8 mouse cellular contexts compared by ENCODE assay signal in genomic region chr9:44327064-44327711, GRCm38 (mm10). TPM values are rescaled to one million over a fixed set of nuclear protein-coding genes. Genes with fewer than 3 reads are reported as not detected.
A peak's percentile ranks its signal among the peaks of the same experiment; 100 is the strongest.
DNase-seq lines count a peak whose midpoint lies in the region; ATAC-seq and TF ChIP-seq lines count a peak whose summit lies in the region.

No protein-coding gene starts in this region.

- H3K9ac ChIP-seq in liver, embryonic 14.5 days (replicated peaks) = peak overlapping the region; percentile 78
- peak overlapping the region; percentile 86 for H3K9ac ChIP-seq in neural tube, embryonic 13.5 days

- peak; percentile 42; the same call in 1 of the 2 replicates for ATAC-seq in erythroblast, adult 5-6 weeks (replicated peaks; ENCODE audit: low FRiP score, poor library complexity, severe bottlenecking)
- ATAC-seq in liver, embryonic 14.5 days (ENCODE audit: insufficient read depth) = peak; percentile 49
- ATAC-seq in neural tube, embryonic 13.5 days (ENCODE audit: low read depth) = peak; percentile 57

- H3K9me3 ChIP-seq in hindbrain, embryonic 10.5 days = no peaks in the 10 kb centered on the region
- H3K9me3 ChIP-seq in liver, embryonic 14.5 days (ENCODE audit: control insufficient read depth, low read length) = no peaks in the 10 kb centered on the region
- H3K9me3 ChIP-seq in neural tube, embryonic 13.5 days = no peaks in the 10 kb centered on the region

- DNase-seq in spleen, adult 2 months (ENCODE audit: low read depth in 1 of 2, low spot score in 2 of 2) = no peak
- DNase-seq in spleen, adult 12 weeks (ENCODE audit: low spot score) = no peak
- DNase-seq in hindbrain, embryonic 10.5 days (ENCODE audit: low spot score) = no peak
- no peak for DNase-seq in liver, embryonic 14.5 days (ENCODE audit: low read depth in 3 of 3, low spot score in 3 of 3)
- DNase-seq in gastrocnemius, postnatal 10 days = no peak
- DNase-seq in cerebellum, adult 8-10 months = no peak

- peak overlapping the region; percentile 95 for H3K4me2 ChIP-seq in liver, embryonic 14.5 days (ENCODE audit: low read depth)
- H3K4me2 ChIP-seq in neural tube, embryonic 13.5 days = peak overlapping the region; percentile 66

- no peak for TF ChIP-seq EP300 in liver, embryonic 14.5 days (IDR thresholded peaks at IDR 0.05; ENCODE audit: low read depth)

- 2% methylated on average over 22 of the region's 22 CpGs for WGBS in spleen, adult 2 months
- WGBS in hindbrain, embryonic 10.5 days = under 1% methylated on average over 22 of the region's 22 CpGs
- 0% methylated on average over 22 of the region's 22 CpGs for WGBS in liver, embryonic 14.5 days (ENCODE audit: insufficient replicate concordance)
- WGBS in neural tube, embryonic 13.5 days = 2% methylated on average over 22 of the region's 22 CpGs

- H3K4me3 ChIP-seq in spleen, adult 2 months (ENCODE audit: extremely low read depth, insufficient read depth, insufficient read length) = peak overlapping the region; percentile 78
- H3K4me3 ChIP-seq in hindbrain, embryonic 10.5 days = peak overlapping the region; percentile 87
- H3K4me3 ChIP-seq in liver, embryonic 14.5 days (ENCODE audit: insufficient read depth in 1 of 2, low read depth in 2 of 2, low read length in 2 of 2) = peak overlapping the region; percentile 64 to 83
- peak overlapping the region; percentile 79 for H3K4me3 ChIP-seq in neural tube, embryonic 13.5 days

- H3K36me3 ChIP-seq in spleen, adult 2 months (ENCODE audit: control insufficient read depth, insufficient read depth, low read length) = 0 out of 2 replicates have a peak, but pooled peaks cover 4% of the 10 kb centered on the region
- peaks cover 44% of the 10 kb centered on the region for H3K36me3 ChIP-seq in hindbrain, embryonic 10.5 days
- H3K36me3 ChIP-seq in liver, embryonic 14.5 days (replicated peaks; ENCODE audit: control insufficient read depth, insufficient read depth, low read depth) = peaks cover 20% of the 10 kb centered on the region
- peaks cover 39% of the 10 kb centered on the region for H3K36me3 ChIP-seq in neural tube, embryonic 13.5 days

- TF ChIP-seq CTCF in spleen, adult 2 months (IDR thresholded peaks at IDR 0.05; ENCODE audit: extremely low read depth, insufficient read depth, insufficient read length, insufficient replicate concordance) = no peak
- 0 out of 2 replicates have a peak, but pooled peaks have one; percentile 5 for TF ChIP-seq CTCF in liver, embryonic 14.5 days (IDR thresholded peaks at IDR 0.05; ENCODE audit: low read depth)

- H3K27ac ChIP-seq in spleen, adult 2 months (ENCODE audit: insufficient read depth, low read length) = peak overlapping the region; percentile 52; the same call in 1 of the 2 replicates
- H3K27ac ChIP-seq in hindbrain, embryonic 10.5 days = peak overlapping the region; percentile 97
- peak overlapping the region; percentile 79 for H3K27ac ChIP-seq in liver, embryonic 14.5 days
- peak overlapping the region; percentile 91 for H3K27ac ChIP-seq in neural tube, embryonic 13.5 days (replicated peaks)

- no peak for TF ChIP-seq POLR2A in spleen, adult 2 months (IDR thresholded peaks at IDR 0.05; ENCODE audit: low read depth, low read length)

- no peaks in the 10 kb centered on the region for H3K27me3 ChIP-seq in spleen, adult 2 months (ENCODE audit: control insufficient read depth, insufficient read depth, low read length)
- no peaks in the 10 kb centered on the region for H3K27me3 ChIP-seq in hindbrain, embryonic 10.5 days (ENCODE audit: insufficient read depth, poor library complexity, severe bottlenecking)
- no peaks in the 10 kb centered on the region for H3K27me3 ChIP-seq in liver, embryonic 14.5 days (ENCODE audit: control insufficient read depth, insufficient read depth, low read length)
- H3K27me3 ChIP-seq in neural tube, embryonic 13.5 days = no peaks in the 10 kb centered on the region

- peaks cover 2% of the 10 kb centered on the region; the same call in 1 of the 2 replicates for H3K4me1 ChIP-seq in spleen, adult 2 months (ENCODE audit: control insufficient read depth, insufficient read depth, insufficient read length)
- H3K4me1 ChIP-seq in hindbrain, embryonic 10.5 days (replicated peaks) = peaks cover 19% of the 10 kb centered on the region
- H3K4me1 ChIP-seq in liver, embryonic 14.5 days (replicated peaks; ENCODE audit: control insufficient read depth in 2 of 2, insufficient read depth in 2 of 2, low read length in 1 of 2) = peaks cover 9 to 14% of the 10 kb centered on the region in 2 experiments; a peak in 3 of 4 replicates
- H3K4me1 ChIP-seq in neural tube, embryonic 13.5 days (replicated peaks) = peaks cover 18% of the 10 kb centered on the region

RNA-seq across cellular contexts. Expression of gene Dpagt1, which starts 1.4 kb away (rescaled TPM):
- 24.0 and 25.2 TPM in 2 replicates for polyA plus RNA-seq in spleen, adult 2 months (2012; rRNA removed)
- 9.2 and 17.1 TPM in 2 replicates for total RNA-seq in erythroblast, adult 5-6 weeks (2015; ENCODE audit: low replicate concordance)
- total RNA-seq in erythroblast, adult 5-6 weeks (2017; ENCODE audit: low replicate concordance) = 4.9 and 5.7 TPM in 2 replicates
- polyA plus RNA-seq in hindbrain, embryonic 10.5 days (2016; fragmentation: Nextera tagmentation; extraction: Ambion mirVana) = 46.2 and 46.7 TPM in 2 replicates
- polyA plus RNA-seq in liver, embryonic 14.5 days (2012; rRNA removed) = 16.4 and 19.5 TPM in 2 replicates
- polyA plus RNA-seq in liver, embryonic 14.5 days (2014; fragmentation: Nextera tagmentation; extraction: Ambion mirVana) = 18.8 and 20.2 TPM in 2 replicates
- 37.3 and 41.2 TPM in 2 replicates for polyA plus RNA-seq in neural tube, embryonic 13.5 days (2015; fragmentation: Nextera tagmentation; extraction: Ambion mirVana)
- total RNA-seq in gastrocnemius, postnatal 10 days (2021) = 10 to 100 TPM; 11.7 to 17.0 TPM

RNA-seq across cellular contexts. Expression of gene C2cd2l, which starts 7.1 kb away (rescaled TPM):
- 28.0 and 38.5 TPM in 2 replicates for polyA plus RNA-seq in spleen, adult 2 months (2012; rRNA removed)
- total RNA-seq in erythroblast, adult 5-6 weeks (2015; ENCODE audit: low replicate concordance) = 13.4 and 16.3 TPM in 2 replicates
- 14.1 and 17.0 TPM in 2 replicates for total RNA-seq in erythroblast, adult 5-6 weeks (2017; ENCODE audit: low replicate concordance)
- 9.8 and 17.5 TPM in 2 replicates for polyA plus RNA-seq in hindbrain, embryonic 10.5 days (2016; fragmentation: Nextera tagmentation; extraction: Ambion mirVana)
- 13.0 and 17.3 TPM in 2 replicates for polyA plus RNA-seq in liver, embryonic 14.5 days (2012; rRNA removed)
- polyA plus RNA-seq in liver, embryonic 14.5 days (2014; fragmentation: Nextera tagmentation; extraction: Ambion mirVana) = 7.4 and 8.9 TPM in 2 replicates
- polyA plus RNA-seq in neural tube, embryonic 13.5 days (2015; fragmentation: Nextera tagmentation; extraction: Ambion mirVana) = 22.9 and 28.7 TPM in 2 replicates
- 10 to 100 TPM in 1 of 2 experiments, 1 to 10 TPM in 1; 7.5 to 15.7 TPM for total RNA-seq in gastrocnemius, postnatal 10 days (2021)

RNA-seq across cellular contexts. Expression of gene H2afx, which starts 7.3 kb away (rescaled TPM):
- polyA plus RNA-seq in spleen, adult 2 months (2012; rRNA removed) = 117 and 258 TPM in 2 replicates
- total RNA-seq in erythroblast, adult 5-6 weeks (2015; ENCODE audit: low replicate concordance) = 45.2 and 69.0 TPM in 2 replicates
- total RNA-seq in erythroblast, adult 5-6 weeks (2017; ENCODE audit: low replicate concordance) = 159 and 219 TPM in 2 replicates
- polyA plus RNA-seq in hindbrain, embryonic 10.5 days (2016; fragmentation: Nextera tagmentation; extraction: Ambion mirVana) = 548 and 554 TPM in 2 replicates
- 177 and 217 TPM in 2 replicates for polyA plus RNA-seq in liver, embryonic 14.5 days (2012; rRNA removed)
- polyA plus RNA-seq in liver, embryonic 14.5 days (2014; fragmentation: Nextera tagmentation; extraction: Ambion mirVana) = 168 and 190 TPM in 2 replicates
- 131 TPM in 2 replicates for polyA plus RNA-seq in neural tube, embryonic 13.5 days (2015; fragmentation: Nextera tagmentation; extraction: Ambion mirVana)
- total RNA-seq in gastrocnemius, postnatal 10 days (2021) = 10 to 100 TPM; 41.0 to 47.2 TPM

RNA-seq across cellular contexts. Expression of gene Hmbs, which starts 16.8 kb away (rescaled TPM):
- polyA plus RNA-seq in spleen, adult 2 months (2012; rRNA removed) = 121 and 147 TPM in 2 replicates
- total RNA-seq in erythroblast, adult 5-6 weeks (2015; ENCODE audit: low replicate concordance) = 3,498 and 3,777 TPM in 2 replicates
- 2,796 and 3,284 TPM in 2 replicates for total RNA-seq in erythroblast, adult 5-6 weeks (2017; ENCODE audit: low replicate concordance)
- 155 and 184 TPM in 2 replicates for polyA plus RNA-seq in hindbrain, embryonic 10.5 days (2016; fragmentation: Nextera tagmentation; extraction: Ambion mirVana)
- 837 and 876 TPM in 2 replicates for polyA plus RNA-seq in liver, embryonic 14.5 days (2012; rRNA removed)
- polyA plus RNA-seq in liver, embryonic 14.5 days (2014; fragmentation: Nextera tagmentation; extraction: Ambion mirVana) = 1,376 and 1,452 TPM in 2 replicates
- 58.2 and 59.4 TPM in 2 replicates for polyA plus RNA-seq in neural tube, embryonic 13.5 days (2015; fragmentation: Nextera tagmentation; extraction: Ambion mirVana)
- 10 to 100 TPM; 29.2 to 31.0 TPM for total RNA-seq in gastrocnemius, postnatal 10 days (2021)

RNA-seq across cellular contexts. Expression of gene Hinfp, which starts 21.7 kb away (rescaled TPM):
- polyA plus RNA-seq in spleen, adult 2 months (2012; rRNA removed) = 24.7 and 25.2 TPM in 2 replicates
- total RNA-seq in erythroblast, adult 5-6 weeks (2015; ENCODE audit: low replicate concordance) = 2.5 and 4.6 TPM in 2 replicates
- 8.4 and 14.6 TPM in 2 replicates for total RNA-seq in erythroblast, adult 5-6 weeks (2017; ENCODE audit: low replicate concordance)
- polyA plus RNA-seq in hindbrain, embryonic 10.5 days (2016; fragmentation: Nextera tagmentation; extraction: Ambion mirVana) = 30.0 and 30.7 TPM in 2 replicates
- polyA plus RNA-seq in liver, embryonic 14.5 days (2012; rRNA removed) = 11.8 and 13.8 TPM in 2 replicates
- 8.0 and 8.3 TPM in 2 replicates for polyA plus RNA-seq in liver, embryonic 14.5 days (2014; fragmentation: Nextera tagmentation; extraction: Ambion mirVana)
- 25.1 and 31.9 TPM in 2 replicates for polyA plus RNA-seq in neural tube, embryonic 13.5 days (2015; fragmentation: Nextera tagmentation; extraction: Ambion mirVana)
- total RNA-seq in gastrocnemius, postnatal 10 days (2021) = 10 to 100 TPM in 1 of 2 experiments, 1 to 10 TPM in 1; 9.8 to 11.0 TPM
